Mouse (Mus musculus) neural tube, embryonic 15.5 days (tissue): ENCODE measurements around the gene Glp2r. TPM values are rescaled to one million over a fixed set of nuclear protein-coding genes. Genes with fewer than 3 reads are reported as not detected.

Source experiments
- ATAC-seq: fragments of 200-750 bp; cut with Nextera tagmentation; 2 replicates; pipeline ENCODE4 v1.8.0; 2017; ENCODE audit warnings: mild to moderate bottlenecking, moderate TSS enrichment, moderate library complexity; ENCODE audit not compliant: low FRiP score
- H3K27ac ChIP-seq: fragments of 300-500 bp; sonication (generic); replicated peaks from 2 replicates; pipeline ENCODE4 v1.5.1; 2015; ENCODE audit warnings: mild to moderate bottlenecking, inconsistent platforms
- H3K27me3 ChIP-seq: fragments of 300-500 bp; sonication (generic); replicated peaks from 2 replicates; pipeline ENCODE4 v1.6.1; 2015; ENCODE audit warnings: inconsistent platforms
- H3K36me3 ChIP-seq: fragments of 300-500 bp; sonication (generic); 2 replicates; pipeline ENCODE4 v1.6.1; 2015; ENCODE audit warnings: inconsistent platforms
- H3K4me1 ChIP-seq: fragments of 300-500 bp; sonication (generic); 2 replicates; pipeline ENCODE4 v1.6.1; 2015; ENCODE audit warnings: inconsistent platforms
- H3K4me2 ChIP-seq: fragments of 300-500 bp; sonication (generic); 2 replicates; pipeline ENCODE4 v1.6.1; 2015; ENCODE audit warnings: inconsistent platforms, mild to moderate bottlenecking, moderate library complexity
- H3K4me3 ChIP-seq: fragments of 300-500 bp; sonication (generic); replicated peaks from 2 replicates; pipeline ENCODE4 v1.5.1; 2015; ENCODE audit warnings: mild to moderate bottlenecking, inconsistent platforms
- H3K9ac ChIP-seq: fragments of 300-500 bp; sonication (generic); replicated peaks from 2 replicates; pipeline ENCODE4 v1.6.1; 2015; ENCODE audit warnings: mild to moderate bottlenecking, inconsistent platforms
- H3K9me3 ChIP-seq: fragments of 300-500 bp; sonication (generic); replicated peaks from 2 replicates; pipeline ENCODE4 v1.6.1; 2016; ENCODE audit warnings: inconsistent platforms
- WGBS: fragments of 180-500 bp; shearing (Covaris S2); methylation state at CpG from one replicate; pipeline ENCODE4 v1.1.7; 2015; ENCODE audit warnings: mixed read lengths; 5-methylcytosine and 5-hydroxymethylcytosine counted together
- polyA plus RNA-seq: library from polyadenylated mRNA; unstranded; fragments of >200 nt; fragmentation: Nextera tagmentation; extraction: Ambion mirVana; gene quantifications from 2 replicates; pipeline ENCODE4 v1.2.1, GENCODE M21; 2015

The Glp2r gene
- polyA plus RNA-seq, 1 experiment from 2014 or later = not detected

- no peak for ATAC-seq
- no peaks in the 10 kb centered on the region for H3K4me1 ChIP-seq
- no peak overlapping the region for H3K9ac ChIP-seq
- H3K9me3 ChIP-seq = no peaks in the 10 kb centered on the region
- H3K4me3 ChIP-seq = no peak overlapping the region
- no peaks in the 10 kb centered on the region for H3K36me3 ChIP-seq
- H3K27ac ChIP-seq = no peak overlapping the region
- H3K27me3 ChIP-seq = no peaks in the 10 kb centered on the region
- 81% methylated on average over 5 of the region's 5 CpGs for WGBS
- no peak overlapping the region for H3K4me2 ChIP-seq
Observed at GRCm38 (mm10) chr11:67642835-67643234, 128.1 kb downstream of the Glp2r start.

GRCm38 (mm10) chr11:67642421-67642820 lies 128.5 kb downstream of the Glp2r start:
- no peak overlapping the region for H3K4me3 ChIP-seq
- H3K4me2 ChIP-seq = no peak overlapping the region
- H3K4me1 ChIP-seq = 0 out of 2 replicates have a peak, but pooled peaks cover 2% of the 10 kb centered on the region
- no peak for ATAC-seq
- 97% methylated on average over 8 of the region's 8 CpGs for WGBS
- H3K9me3 ChIP-seq = no peaks in the 10 kb centered on the region
- no peak overlapping the region for H3K9ac ChIP-seq
- H3K36me3 ChIP-seq = no peaks in the 10 kb centered on the region
- H3K27me3 ChIP-seq = no peaks in the 10 kb centered on the region
- no peak overlapping the region for H3K27ac ChIP-seq

- 91% methylated on average over 6 of the region's 6 CpGs for WGBS
Observed at GRCm38 (mm10) chr11:67640299-67640698, 130.7 kb downstream of the Glp2r start.

GRCm38 (mm10) chr11:67638401-67638800 lies 132.6 kb downstream of the Glp2r start:
- Histone ChIP-seq H3K4me1 (0 out of 2 replicates have a peak, but pooled peaks cover 14% of the 10 kb centered on the region), H3K27me3 (no peaks in the 10 kb centered on the region), H3K9me3 (no peaks in the 10 kb centered on the region), H3K9ac (no peak overlapping the region), H3K36me3 (no peaks in the 10 kb centered on the region), H3K4me3 (no peak overlapping the region), H3K4me2 (no peak overlapping the region), H3K27ac (no peak overlapping the region)
- ATAC-seq = no peak
- 62% methylated on average over 3 of the region's 3 CpGs for WGBS

More at GRCm38 (mm10) chr11:67640299-67640698, 130.7 kb downstream of the Glp2r start:
- H3K9me3 ChIP-seq = no peaks in the 10 kb centered on the region
- no peak overlapping the region for H3K4me2 ChIP-seq
- H3K36me3 ChIP-seq = no peaks in the 10 kb centered on the region
- no peak overlapping the region for H3K27ac ChIP-seq
- no peak for ATAC-seq
- H3K4me3 ChIP-seq = no peak overlapping the region
- 0 out of 2 replicates have a peak, but pooled peaks cover 2% of the 10 kb centered on the region for H3K4me1 ChIP-seq
- no peak overlapping the region for H3K9ac ChIP-seq
- no peaks in the 10 kb centered on the region for H3K27me3 ChIP-seq

GRCm38 (mm10) chr11:67636905-67637586 lies 133.9 kb downstream of the Glp2r start:
- Histone ChIP-seq H3K27ac (no peak overlapping the region), H3K36me3 (no peaks in the 10 kb centered on the region), H3K4me3 (no peak overlapping the region), H3K27me3 (no peaks in the 10 kb centered on the region), H3K9me3 (no peaks in the 10 kb centered on the region), H3K4me2 (no peak overlapping the region), H3K4me1 (0 out of 2 replicates have a peak, but pooled peaks cover 14% of the 10 kb centered on the region), H3K9ac (no peak overlapping the region)
- ATAC-seq = no peak
- WGBS = 56% methylated on average over 6 of the region's 6 CpGs

GRCm38 (mm10) chr11:67636201-67636600 lies 134.8 kb downstream of the Glp2r start:
- Histone ChIP-seq H3K27me3 (no peaks in the 10 kb centered on the region), H3K4me1 (0 out of 2 replicates have a peak, but pooled peaks cover 14% of the 10 kb centered on the region), H3K9ac (no peak overlapping the region), H3K36me3 (no peaks in the 10 kb centered on the region), H3K27ac (no peak overlapping the region), H3K9me3 (no peaks in the 10 kb centered on the region), H3K4me3 (no peak overlapping the region), H3K4me2 (no peak overlapping the region)
- no peak for ATAC-seq
- 63% methylated on average over 4 of the region's 4 CpGs for WGBS

GRCm38 (mm10) chr11:67633620-67634229 lies 137.2 kb downstream of the Glp2r start:
- Histone ChIP-seq H3K4me2 (no peak overlapping the region), H3K9me3 (no peaks in the 10 kb centered on the region), H3K9ac (no peak overlapping the region), H3K4me3 (no peak overlapping the region), H3K27ac (no peak overlapping the region), H3K27me3 (no peaks in the 10 kb centered on the region), H3K36me3 (no peaks in the 10 kb centered on the region), H3K4me1 (0 out of 2 replicates have a peak, but pooled peaks cover 14% of the 10 kb centered on the region)
- 56% methylated on average over 3 of the region's 3 CpGs for WGBS
- no peak for ATAC-seq

GRCm38 (mm10) chr11:67632906-67633305 lies 138.0 kb downstream of the Glp2r start:
- ATAC-seq = no peak
- no peak overlapping the region for H3K27ac ChIP-seq
- H3K4me2 ChIP-seq = no peak overlapping the region
- no peak overlapping the region for H3K9ac ChIP-seq
- no peaks in the 10 kb centered on the region for H3K27me3 ChIP-seq
- 0 out of 2 replicates have a peak, but pooled peaks cover 14% of the 10 kb centered on the region for H3K4me1 ChIP-seq
- H3K9me3 ChIP-seq = no peaks in the 10 kb centered on the region
- 84% methylated on average over 8 of the region's 8 CpGs for WGBS
- no peak overlapping the region for H3K4me3 ChIP-seq
- no peaks in the 10 kb centered on the region for H3K36me3 ChIP-seq

GRCm38 (mm10) chr11:67628522-67628921 lies 142.4 kb downstream of the Glp2r start:
- H3K4me1 ChIP-seq = 0 out of 2 replicates have a peak, but pooled peaks cover under 1% of the 10 kb centered on the region
- H3K9ac ChIP-seq = no peak overlapping the region
- 86% methylated on average over 2 of the region's 2 CpGs for WGBS
- H3K4me3 ChIP-seq = no peak overlapping the region
- H3K27ac ChIP-seq = no peak overlapping the region
- no peaks in the 10 kb centered on the region for H3K9me3 ChIP-seq
- H3K36me3 ChIP-seq = no peaks in the 10 kb centered on the region
- no peaks in the 10 kb centered on the region for H3K27me3 ChIP-seq
- no peak for ATAC-seq
- H3K4me2 ChIP-seq = no peak overlapping the region

GRCm38 (mm10) chr11:67627179-67627578 lies 143.8 kb downstream of the Glp2r start:
- H3K4me2 ChIP-seq = no peak overlapping the region
- no peak overlapping the region for H3K27ac ChIP-seq
- H3K4me3 ChIP-seq = no peak overlapping the region
- H3K9ac ChIP-seq = no peak overlapping the region
- no peaks in the 10 kb centered on the region for H3K4me1 ChIP-seq
- no peaks in the 10 kb centered on the region for H3K36me3 ChIP-seq
- no peaks in the 10 kb centered on the region for H3K27me3 ChIP-seq
- 91% methylated on average over 7 of the region's 7 CpGs for WGBS
- no peak for ATAC-seq
- H3K9me3 ChIP-seq = no peaks in the 10 kb centered on the region

- Histone ChIP-seq H3K27me3 (no peaks in the 10 kb centered on the region), H3K4me3 (no peak overlapping the region), H3K36me3 (no peaks in the 10 kb centered on the region), H3K9ac (no peak overlapping the region), H3K27ac (no peak overlapping the region), H3K4me2 (no peak overlapping the region), H3K4me1 (no peaks in the 10 kb centered on the region), H3K9me3 (no peaks in the 10 kb centered on the region)
- ATAC-seq = no peak
- 82% methylated on average over 7 of the region's 7 CpGs for WGBS
Observed at GRCm38 (mm10) chr11:67622340-67622739, 148.6 kb downstream of the Glp2r start.
